Mouse (Mus musculus) kidney, embryonic 15.5 days (tissue): ENCODE measurements around the gene Cgrrf1. TPM values are rescaled to one million over a fixed set of nuclear protein-coding genes. Genes with fewer than 3 reads are reported as not detected.

Experiments
- ATAC-seq: fragments of 200-750 bp; cut with Nextera tagmentation; replicated peaks from 2 replicates; pipeline ENCODE4 v1.8.0; 2017; ENCODE audit warnings: moderate TSS enrichment; ENCODE audit not compliant: low FRiP score
- H3K27ac ChIP-seq: fragments of 300-500 bp; sonication (generic); 2 replicates; pipeline ENCODE4 v1.5.1; 2015; ENCODE audit warnings: mild to moderate bottlenecking, inconsistent platforms
- H3K27me3 ChIP-seq: fragments of 300-500 bp; sonication (generic); 2 replicates; pipeline ENCODE4 v1.6.1; 2015; ENCODE audit warnings: inconsistent platforms
- H3K36me3 ChIP-seq: fragments of 300-500 bp; sonication (generic); 2 replicates; pipeline ENCODE4 v1.6.1; 2015; ENCODE audit warnings: inconsistent platforms
- H3K4me1 ChIP-seq: fragments of 300-500 bp; sonication (generic); 2 replicates; pipeline ENCODE4 v1.6.1; 2015; ENCODE audit warnings: inconsistent platforms
- H3K4me2 ChIP-seq: fragments of 300-500 bp; sonication (generic); 2 replicates; pipeline ENCODE4 v1.6.1; 2015; ENCODE audit warnings: moderate library complexity, mild to moderate bottlenecking, inconsistent platforms
- H3K4me3 ChIP-seq: fragments of 300-500 bp; sonication (generic); replicated peaks from 2 replicates; pipeline ENCODE4 v1.5.1; 2015; ENCODE audit warnings: mild to moderate bottlenecking, inconsistent platforms
- H3K9ac ChIP-seq: fragments of 300-500 bp; sonication (generic); 2 replicates; pipeline ENCODE4 v1.6.1; 2015; ENCODE audit warnings: mild to moderate bottlenecking, inconsistent platforms
- H3K9me3 ChIP-seq: fragments of 300-500 bp; sonication (generic); replicated peaks from 2 replicates; pipeline ENCODE4 v1.6.1; 2016; ENCODE audit warnings: inconsistent platforms
- WGBS: fragments of 180-500 bp; shearing (Covaris S2); methylation state at CpG from one replicate; pipeline ENCODE4 v1.1.7; 2015; ENCODE audit warnings: mixed read lengths; 5-methylcytosine and 5-hydroxymethylcytosine counted together
- polyA plus RNA-seq: library from polyadenylated mRNA; unstranded; fragments of >200 nt; fragmentation: Nextera tagmentation; extraction: Ambion mirVana; gene quantifications from 2 replicates; pipeline ENCODE4 v1.2.1, GENCODE M21; 2015

Cgrrf1 gene
- polyA plus RNA-seq, 1 experiment from 2014 or later, result 27.8 TPM

GRCm38 (mm10) chr14:46831295-46831694 is 630 bp upstream of the Cgrrf1 start:
- peak overlapping the region; percentile 82 for H3K9ac ChIP-seq
- peak overlapping the region; percentile 83 for H3K27ac ChIP-seq
- peak overlapping the region; percentile 81 for H3K4me3 ChIP-seq
- H3K36me3 ChIP-seq, result no peaks in the 10 kb centered on the region
- ATAC-seq, result no peak
- WGBS, result 3% methylated on average over 4 of the region's 4 CpGs
- H3K4me2 ChIP-seq, result peak overlapping the region; percentile 77
- no peaks in the 10 kb centered on the region for H3K9me3 ChIP-seq
- H3K4me1 ChIP-seq, result peaks cover 6% of the 10 kb centered on the region
- H3K27me3 ChIP-seq, result no peaks in the 10 kb centered on the region

GRCm38 (mm10) chr14:46832354-46833272 is 688 bp downstream of the Cgrrf1 start:
- no peaks in the 10 kb centered on the region for H3K36me3 ChIP-seq
- 7% methylated on average over 38 of the region's 40 CpGs for WGBS
- H3K9me3 ChIP-seq, result no peaks in the 10 kb centered on the region
- peak overlapping the region; percentile 82 for H3K9ac ChIP-seq
- peaks cover 6% of the 10 kb centered on the region for H3K4me1 ChIP-seq
- ATAC-seq, result peak; percentile 80
- H3K4me3 ChIP-seq, result peak overlapping the region; percentile 81
- peak overlapping the region; percentile 77 for H3K4me2 ChIP-seq
- H3K27ac ChIP-seq, result peak overlapping the region; percentile 57
- H3K27me3 ChIP-seq, result no peaks in the 10 kb centered on the region

GRCm38 (mm10) chr14:46839326-46839725 is 7.4 kb downstream of the Cgrrf1 start:
- ATAC-seq, result no peak
- WGBS, result 70% methylated on average over 4 of the region's 4 CpGs
- Histone ChIP-seq H3K27me3 (no peaks in the 10 kb centered on the region), H3K9ac (no peak overlapping the region), H3K36me3 (peaks cover 24% of the 10 kb centered on the region), H3K4me3 (no peak overlapping the region), H3K4me1 (no peaks in the 10 kb centered on the region), H3K4me2 (no peak overlapping the region), H3K9me3 (no peaks in the 10 kb centered on the region), H3K27ac (no peak overlapping the region)

DNA sequence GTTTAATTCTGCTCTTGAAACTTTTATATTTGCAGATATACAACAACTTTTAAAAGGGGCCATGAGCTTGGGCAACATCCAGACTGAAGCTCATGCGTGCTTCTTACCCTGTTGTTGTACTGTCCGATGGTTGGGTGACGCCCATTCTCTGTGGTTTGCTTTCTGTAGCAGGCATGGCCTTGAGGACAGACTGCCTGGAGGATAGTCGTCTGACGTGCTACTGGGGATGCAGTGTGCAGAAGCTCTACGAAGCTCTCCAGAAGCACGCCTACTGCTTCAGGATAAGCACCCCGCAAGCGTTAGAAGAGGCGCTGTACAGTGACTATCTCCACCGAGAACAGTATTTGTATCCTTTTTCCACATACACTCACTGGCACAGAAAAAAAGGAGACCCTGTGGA is 13.8 kb downstream of the Cgrrf1 start:
- Histone ChIP-seq H3K4me1 (no peaks in the 10 kb centered on the region), H3K9me3 (no peaks in the 10 kb centered on the region), H3K27ac (no peak overlapping the region), H3K4me2 (no peak overlapping the region), H3K36me3 (peaks cover 44% of the 10 kb centered on the region), H3K9ac (no peak overlapping the region), H3K4me3 (no peak overlapping the region), H3K27me3 (no peaks in the 10 kb centered on the region)
- WGBS, result 92% methylated on average over 11 of the region's 11 CpGs
- ATAC-seq, result no peak

- no peak overlapping the region for H3K9ac ChIP-seq
- no peaks in the 10 kb centered on the region for H3K9me3 ChIP-seq
- 71% methylated on average over 4 of the region's 4 CpGs for WGBS
- H3K4me3 ChIP-seq, result no peak overlapping the region
- H3K27me3 ChIP-seq, result no peaks in the 10 kb centered on the region
- no peak for ATAC-seq
- H3K4me1 ChIP-seq, result no peaks in the 10 kb centered on the region
- H3K36me3 ChIP-seq, result peaks cover 25% of the 10 kb centered on the region
- no peak overlapping the region for H3K4me2 ChIP-seq
- H3K27ac ChIP-seq, result no peak overlapping the region
Observed at GRCm38 (mm10) chr14:46848063-46848590, 16.2 kb downstream of the Cgrrf1 start.

DNA sequence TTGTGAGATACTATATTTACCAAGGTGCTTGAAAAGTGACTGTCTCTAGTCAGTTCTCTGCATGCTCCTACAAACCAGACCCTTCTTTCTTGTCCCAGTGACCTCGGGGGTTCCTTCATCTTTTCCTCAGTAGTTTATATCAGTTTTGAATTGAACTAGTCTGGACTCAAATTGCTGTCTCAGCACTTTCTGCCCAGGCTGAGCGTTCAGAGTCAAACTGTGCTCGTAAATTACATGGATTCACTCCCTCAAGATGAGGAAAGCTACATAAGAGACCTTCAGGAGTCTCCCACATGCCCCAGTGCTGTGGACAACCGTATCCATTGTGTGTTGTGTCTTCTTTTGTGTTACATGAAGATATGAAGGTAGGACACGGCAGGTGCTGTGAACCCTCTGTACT is 16.8 kb downstream of the Cgrrf1 start:
- ATAC-seq, result no peak
- 53% methylated on average over 5 of the region's 5 CpGs for WGBS
- H3K9me3 ChIP-seq, result no peaks in the 10 kb centered on the region

DNA sequence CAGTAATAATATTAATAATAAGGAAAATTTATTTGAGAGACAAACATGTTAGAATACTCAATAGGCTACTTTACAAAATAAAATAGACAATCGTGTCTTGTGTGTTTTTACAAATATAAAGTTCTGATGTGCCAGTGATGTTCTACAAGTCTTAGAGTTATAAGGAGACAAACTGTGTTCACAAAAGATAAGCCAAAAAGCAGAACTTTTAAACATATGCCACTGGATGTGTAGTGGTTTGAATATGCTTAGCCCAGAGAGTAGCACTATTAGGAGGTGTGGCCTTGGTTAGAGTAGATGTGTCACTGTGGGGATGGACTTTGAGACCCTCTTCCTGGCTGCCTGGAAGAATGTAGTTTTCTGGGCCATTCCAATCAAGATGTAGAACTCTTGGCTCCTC is 17.8 kb downstream of the Cgrrf1 start:
- Histone ChIP-seq H3K9ac (no peak overlapping the region), H3K27ac (no peak overlapping the region), H3K4me3 (no peak overlapping the region), H3K9me3 (no peaks in the 10 kb centered on the region), H3K27me3 (no peaks in the 10 kb centered on the region), H3K4me2 (no peak overlapping the region), H3K36me3 (peaks cover 37% of the 10 kb centered on the region), H3K4me1 (no peaks in the 10 kb centered on the region)
- ATAC-seq, result no peak
- 92% methylated on average over 1 of the region's 1 CpGs for whole genome bisulfite sequencing

More for the DNA sequence above, 16.8 kb downstream of the Cgrrf1 start:
- Histone ChIP-seq H3K9ac (no peak overlapping the region), H3K4me2 (no peak overlapping the region), H3K36me3 (peaks cover 28% of the 10 kb centered on the region), H3K27me3 (no peaks in the 10 kb centered on the region), H3K27ac (no peak overlapping the region), H3K4me3 (no peak overlapping the region), H3K4me1 (no peaks in the 10 kb centered on the region)

DNA sequence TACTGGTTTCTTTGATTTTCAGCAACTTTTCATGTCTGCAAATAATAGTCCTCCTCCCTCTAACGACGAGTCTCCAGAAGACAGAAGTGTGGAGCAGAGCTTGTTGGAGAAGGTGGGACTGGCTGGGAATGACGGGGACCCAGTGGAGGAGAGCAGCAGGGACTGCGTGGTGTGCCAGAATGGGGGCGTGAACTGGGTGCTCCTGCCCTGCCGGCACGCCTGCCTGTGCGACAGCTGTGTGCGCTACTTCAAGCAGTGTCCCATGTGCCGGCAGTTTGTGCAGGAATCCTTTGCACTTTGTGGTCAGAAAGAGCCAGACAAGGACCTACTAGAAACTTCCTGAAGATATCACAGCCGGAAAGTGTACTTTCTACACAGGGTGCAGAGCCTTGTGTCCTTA is 21.8 kb downstream of the Cgrrf1 start:
- no peaks in the 10 kb centered on the region for H3K9me3 ChIP-seq
- H3K4me1 ChIP-seq, result no peaks in the 10 kb centered on the region
- no peak for ATAC-seq
- H3K36me3 ChIP-seq, result peaks cover 22% of the 10 kb centered on the region
- no peaks in the 10 kb centered on the region for H3K27me3 ChIP-seq
- no peak overlapping the region for H3K4me3 ChIP-seq
- H3K27ac ChIP-seq, result no peak overlapping the region
- H3K4me2 ChIP-seq, result no peak overlapping the region
- H3K9ac ChIP-seq, result no peak overlapping the region
- WGBS, result 81% methylated on average over 11 of the region's 11 CpGs

DNA sequence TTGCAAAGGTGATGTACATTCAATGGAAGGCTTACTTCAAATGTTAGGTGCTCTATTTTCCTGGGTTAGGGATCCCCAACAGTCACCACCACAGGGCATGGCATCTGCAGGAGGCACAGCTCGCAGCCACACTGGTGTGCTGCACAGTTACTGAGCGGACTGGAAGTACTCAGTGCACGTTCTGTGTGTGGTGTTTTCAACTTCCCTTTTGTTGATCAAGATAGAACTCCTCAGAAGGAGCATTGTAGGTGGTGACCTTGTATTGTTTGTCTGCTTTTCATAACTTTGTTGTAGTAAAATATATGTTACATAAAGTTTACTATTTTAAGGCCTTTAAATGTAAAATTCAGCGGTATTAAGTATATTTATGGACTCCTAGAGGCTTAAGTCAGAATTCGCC is 31.0 kb downstream of the Cgrrf1 start:
- Histone ChIP-seq H3K4me1 (no peaks in the 10 kb centered on the region), H3K27ac (no peak overlapping the region), H3K36me3 (no peaks in the 10 kb centered on the region), H3K9ac (no peak overlapping the region), H3K4me3 (no peak overlapping the region), H3K4me2 (no peak overlapping the region), H3K9me3 (no peaks in the 10 kb centered on the region), H3K27me3 (no peaks in the 10 kb centered on the region)
- WGBS, result 87% methylated on average over 5 of the region's 5 CpGs
- ATAC-seq, result no peak

DNA sequence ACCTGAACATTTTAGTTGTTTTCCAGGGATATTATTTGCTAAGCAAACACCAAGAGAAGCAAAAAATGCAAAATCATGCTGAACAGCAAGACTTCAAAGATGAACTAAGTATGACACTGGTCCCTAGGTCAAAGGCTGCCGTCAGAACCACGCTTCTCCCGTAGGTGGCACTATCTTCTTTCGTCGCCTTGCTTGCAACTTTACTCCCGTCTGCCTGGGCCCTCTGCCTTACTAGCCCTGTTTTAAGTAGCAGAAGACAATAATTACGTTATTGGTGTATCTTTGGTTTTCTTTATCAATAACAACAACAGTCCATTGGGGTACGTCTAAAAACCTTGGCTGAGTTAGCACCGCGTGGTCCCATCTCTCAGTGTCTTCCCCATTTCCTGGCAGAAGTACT is 49.0 kb downstream of the Cgrrf1 start:
- Histone ChIP-seq H3K36me3 (no peaks in the 10 kb centered on the region), H3K27ac (no peak overlapping the region), H3K27me3 (no peaks in the 10 kb centered on the region), H3K4me1 (peaks cover 34% of the 10 kb centered on the region), H3K9me3 (no peaks in the 10 kb centered on the region), H3K9ac (no peak overlapping the region), H3K4me3 (no peak overlapping the region), H3K4me2 (peak overlapping the region; percentile 99)
- ATAC-seq, result no peak
- WGBS, result 7% methylated on average over 10 of the region's 10 CpGs

DNA sequence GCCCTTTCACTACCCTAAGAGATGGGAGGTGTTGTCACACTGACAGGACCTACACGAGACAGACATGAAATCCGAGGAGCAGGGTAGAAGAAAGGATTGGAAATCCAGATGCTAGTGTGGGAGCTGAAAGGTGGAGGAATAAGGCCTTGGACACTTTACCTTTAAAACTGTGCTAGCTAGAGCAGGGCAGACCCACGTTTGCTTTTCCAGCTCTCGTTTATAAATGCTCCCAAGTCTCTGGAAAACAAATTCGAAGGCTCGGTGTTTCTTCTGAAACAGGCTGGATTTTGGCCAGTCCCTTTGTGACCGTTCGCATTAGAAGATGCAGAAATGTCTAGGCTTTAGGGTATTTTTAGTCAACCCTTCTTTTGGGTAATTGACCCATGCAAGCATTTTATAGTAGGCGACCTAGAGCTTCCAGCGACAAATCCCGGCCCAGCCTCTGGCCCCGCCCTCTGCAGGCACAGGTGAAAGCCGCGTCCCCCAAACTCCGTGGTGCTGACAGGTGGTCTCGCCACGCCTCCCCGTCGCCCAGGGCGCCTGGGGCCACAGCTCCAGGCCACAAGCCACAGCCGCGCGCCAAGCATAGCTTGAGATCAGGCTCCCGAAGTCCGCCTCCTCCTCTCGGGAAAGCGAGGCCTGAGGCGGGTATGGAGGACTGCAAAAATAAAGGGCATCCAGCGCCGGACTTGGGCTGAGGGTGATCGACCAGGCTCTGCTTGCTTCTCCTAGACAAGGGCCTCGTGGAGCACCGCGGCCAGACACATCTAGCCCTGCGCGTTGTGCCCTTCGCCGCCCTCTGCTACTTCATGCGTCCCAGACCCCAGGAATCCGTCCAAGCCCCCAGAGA is 49.9 kb downstream of the Cgrrf1 start:
- WGBS, result 4% methylated on average over 40 of the region's 40 CpGs
- peak; percentile 27; the same call in 1 of the 2 replicates for ATAC-seq
- Histone ChIP-seq H3K9me3 (no peaks in the 10 kb centered on the region), H3K27ac (peak overlapping the region; percentile 92), H3K4me2 (peak overlapping the region; percentile 99), H3K9ac (peak overlapping the region; percentile 76), H3K36me3 (no peaks in the 10 kb centered on the region), H3K4me1 (peaks cover 39% of the 10 kb centered on the region), H3K27me3 (no peaks in the 10 kb centered on the region), H3K4me3 (peak overlapping the region; percentile 57)
